Mouse (Mus musculus) heart, embryonic 14.5 days (tissue): ENCODE results near the gene Cuedc1. TPM values are rescaled to one million over a fixed set of nuclear protein-coding genes. Genes with fewer than 3 reads are reported as not detected.

Experiments used
- ATAC-seq: fragments of 200-750 bp; cut with Nextera tagmentation; 2 replicates; pipeline ENCODE4 v1.8.0; 2017; ENCODE audit warnings: low read depth, moderate TSS enrichment; ENCODE audit not compliant: insufficient number of reproducible peaks, insufficient read depth, low FRiP score
- H3K27ac ChIP-seq, 2 experiments: fragments of 200-500 bp in 1 of 2; fragments of 300-500 bp in 1 of 2; sonication (generic) in 1 of 2; replicated peaks in 1 of 2; 2 replicates each; pipeline ENCODE4 v1.5.1; 2012 to 2014; ENCODE audit warnings: low read depth in 2 of 2, low read length in 2 of 2, control low read depth in 1 of 2, mild to moderate bottlenecking in 1 of 2, mixed read lengths in 1 of 2; ENCODE audit not compliant: control insufficient read depth in 1 of 2, insufficient read depth in 1 of 2
- H3K27me3 ChIP-seq: fragments of 300-500 bp; sonication (generic); 2 replicates; pipeline ENCODE4 v1.6.1; 2014; ENCODE audit warnings: mild to moderate bottlenecking, low read length, control low read depth; ENCODE audit not compliant: control insufficient read depth, insufficient read depth
- H3K36me3 ChIP-seq: fragments of 300-500 bp; sonication (generic); 2 replicates; pipeline ENCODE4 v1.6.1; 2014; ENCODE audit warnings: mild to moderate bottlenecking, control low read depth, low read length, mixed read lengths; ENCODE audit not compliant: control insufficient read depth, insufficient read depth
- H3K4me1 ChIP-seq, 2 experiments: fragments of 200-500 bp in 1 of 2; fragments of 300-500 bp in 1 of 2; sonication (generic) in 1 of 2; 2 replicates each; pipeline ENCODE4 v1.6.1; 2012 to 2014; ENCODE audit warnings: low read length in 2 of 2, control low read depth in 1 of 2, mixed read lengths in 1 of 2; ENCODE audit not compliant: control insufficient read depth in 2 of 2, insufficient read depth in 2 of 2
- H3K4me2 ChIP-seq: fragments of 300-500 bp; sonication (generic); 2 replicates; pipeline ENCODE4 v1.6.1; 2014; ENCODE audit warnings: mild to moderate bottlenecking, low read length
- H3K4me3 ChIP-seq, 2 experiments: fragments of 200-500 bp in 1 of 2; fragments of 300-500 bp in 1 of 2; sonication (generic) in 1 of 2; 2 replicates each; pipeline ENCODE4 v1.5.1; 2012 to 2014; ENCODE audit warnings: low read length in 2 of 2, mild to moderate bottlenecking in 2 of 2, control low read depth in 1 of 2, low read depth in 1 of 2, moderate library complexity in 1 of 2; ENCODE audit not compliant: control insufficient read depth in 1 of 2, insufficient read depth in 1 of 2
- H3K9ac ChIP-seq: fragments of 300-500 bp; sonication (generic); 2 replicates; pipeline ENCODE4 v1.6.1; 2014; ENCODE audit warnings: mild to moderate bottlenecking, low read length
- H3K9me3 ChIP-seq: fragments of 300-500 bp; sonication (generic); 2 replicates; pipeline ENCODE4 v1.6.1; 2016; ENCODE audit warnings: low read length, control low read depth; ENCODE audit not compliant: control insufficient read depth
- WGBS: fragments of 180-500 bp; shearing (Covaris S2); extraction: QIAGEN DNeasy Blood & Tissue Kit; methylation state at CpG from one replicate; pipeline ENCODE4 v1.1.7; 2014; 5-methylcytosine and 5-hydroxymethylcytosine counted together
- polyA plus RNA-seq: library from polyadenylated mRNA; unstranded; fragments of >200 nt; fragmentation: Nextera tagmentation; extraction: Ambion mirVana; gene quantifications from 2 replicates; pipeline ENCODE4 v1.2.1, GENCODE M21; 2014

Cuedc1 gene
- polyA plus RNA-seq, 1 experiment from 2014 or later: 17.0 TPM

GRCm38 (mm10) chr11:88100170-88100569 is 2.3 kb downstream of the Cuedc1 start:
- Histone ChIP-seq H3K4me1 (peaks cover 24 to 30% of the 10 kb centered on the region in 2 experiments), H3K36me3 (no peaks in the 10 kb centered on the region), H3K9me3 (no peaks in the 10 kb centered on the region), H3K4me3 (peak overlapping the region in 1 of 2 experiments; percentile 87; a peak in 2 of 4 replicates), H3K9ac (peak overlapping the region; percentile 98; the same call in 1 of the 2 replicates), H3K4me2 (peak overlapping the region; percentile 92), H3K27ac (no peak overlapping the region), H3K27me3 (no peaks in the 10 kb centered on the region)
- 31% methylated on average over 4 of the region's 4 CpGs for WGBS
- no peak for ATAC-seq

GRCm38 (mm10) chr11:88103214-88103941 is 5.5 kb downstream of the Cuedc1 start:
- Histone ChIP-seq H3K9me3 (no peaks in the 10 kb centered on the region), H3K27ac (no peak overlapping the region), H3K36me3 (no peaks in the 10 kb centered on the region), H3K4me1 (peaks cover 12 to 18% of the 10 kb centered on the region in 2 experiments), H3K27me3 (no peaks in the 10 kb centered on the region), H3K9ac (no peak overlapping the region), H3K4me3 (no peak overlapping the region), H3K4me2 (no peak overlapping the region)
- WGBS: 54% methylated on average over 19 of the region's 19 CpGs
- ATAC-seq: no peak

GRCm38 (mm10) chr11:88105494-88106291 is 7.8 kb downstream of the Cuedc1 start:
- 69% methylated on average over 6 of the region's 6 CpGs for WGBS
- H3K27me3 ChIP-seq: no peaks in the 10 kb centered on the region
- H3K4me1 ChIP-seq: peaks cover 10 to 19% of the 10 kb centered on the region in 2 experiments
- no peaks in the 10 kb centered on the region for H3K9me3 ChIP-seq
- no peak overlapping the region for H3K4me2 ChIP-seq
- ATAC-seq: no peak
- no peak overlapping the region for H3K4me3 ChIP-seq
- H3K9ac ChIP-seq: no peak overlapping the region
- no peaks in the 10 kb centered on the region for H3K36me3 ChIP-seq
- no peak overlapping the region for H3K27ac ChIP-seq

GRCm38 (mm10) chr11:88106292-88106554 is 8.4 kb downstream of the Cuedc1 start:
- no peak for ATAC-seq
- Histone ChIP-seq H3K9ac (no peak overlapping the region), H3K4me3 (no peak overlapping the region), H3K4me1 (peaks cover 10 to 21% of the 10 kb centered on the region in 2 experiments), H3K9me3 (no peaks in the 10 kb centered on the region), H3K36me3 (no peaks in the 10 kb centered on the region), H3K27me3 (no peaks in the 10 kb centered on the region), H3K27ac (no peak overlapping the region), H3K4me2 (no peak overlapping the region)
- 71% methylated on average over 8 of the region's 8 CpGs for WGBS

- Histone ChIP-seq H3K9ac (no peak overlapping the region), H3K4me3 (no peak overlapping the region), H3K27me3 (no peaks in the 10 kb centered on the region), H3K9me3 (no peaks in the 10 kb centered on the region), H3K4me2 (no peak overlapping the region), H3K27ac (no peak overlapping the region), H3K36me3 (no peaks in the 10 kb centered on the region), H3K4me1 (peaks cover 18 to 28% of the 10 kb centered on the region in 2 experiments)
- WGBS: 50% methylated on average over 4 of the region's 4 CpGs
- no peak for ATAC-seq
Measured at GRCm38 (mm10) chr11:88107365-88107764, 9.5 kb downstream of the Cuedc1 start.

- Histone ChIP-seq H3K27me3 (no peaks in the 10 kb centered on the region), H3K36me3 (no peaks in the 10 kb centered on the region), H3K4me1 (peaks cover 40 to 42% of the 10 kb centered on the region in 2 experiments), H3K9ac (no peak overlapping the region), H3K9me3 (no peaks in the 10 kb centered on the region), H3K4me2 (no peak overlapping the region), H3K27ac (peak overlapping the region; percentile 28 to 51; a peak in 1 of 4 replicates), H3K4me3 (no peak overlapping the region)
- no peak for ATAC-seq
- 45% methylated on average over 8 of the region's 9 CpGs for WGBS
Measured at GRCm38 (mm10) chr11:88110031-88110594, 12.3 kb downstream of the Cuedc1 start.

- ATAC-seq: no peak
- WGBS: 48% methylated on average over 13 of the region's 13 CpGs
- H3K4me2 ChIP-seq: no peak overlapping the region
- peak overlapping the region; percentile 50; the same call in 1 of the 2 replicates for H3K9ac ChIP-seq
- H3K9me3 ChIP-seq: no peaks in the 10 kb centered on the region
- peak overlapping the region; percentile 31 to 59; a peak in 3 of 4 replicates for H3K27ac ChIP-seq
- peaks cover 50 to 59% of the 10 kb centered on the region in 2 experiments for H3K4me1 ChIP-seq
- no peaks in the 10 kb centered on the region for H3K36me3 ChIP-seq
- no peak overlapping the region for H3K4me3 ChIP-seq
- H3K27me3 ChIP-seq: no peaks in the 10 kb centered on the region
Measured at GRCm38 (mm10) chr11:88112078-88112477, 14.2 kb downstream of the Cuedc1 start.
